Mouse (Mus musculus): ENCODE measurements around the gene 4921511C20Rik. TPM values are rescaled to one million over a fixed set of nuclear protein-coding genes. Genes with fewer than 3 reads are reported as not detected.

4921511C20Rik gene
- total RNA-seq (2021) = not detected
- long read RNA-seq, experiment 1 = 0 reads
- long read RNA-seq, experiment 2 = 0 reads

DNA sequence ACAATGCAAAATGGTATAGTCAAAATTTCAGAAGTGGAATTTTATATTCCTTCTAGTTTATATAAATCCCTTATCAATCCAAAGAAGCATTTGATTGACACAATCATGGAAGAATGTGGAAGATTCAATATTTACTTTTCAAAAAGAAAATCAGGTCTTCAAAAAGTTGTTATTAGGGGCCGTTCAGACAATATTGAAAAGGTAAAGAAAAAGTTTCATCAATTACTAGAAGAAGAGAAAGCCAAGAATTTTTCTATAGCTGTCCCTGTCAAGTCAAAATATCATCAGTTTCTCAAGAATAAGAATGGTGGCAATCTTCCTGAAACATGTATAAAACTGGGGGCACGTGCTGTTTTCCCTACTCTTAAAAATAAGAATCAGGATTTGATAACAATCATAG is at the start of gene 4921511C20Rik:
Gene 4921511C20Rik, plus strand, starts transcription at position 301 of the 400 bp plus-strand sequence.
- no peak for DNase-seq
